Mouse (Mus musculus): Measurements from ENCODE around the gene Utp15.

The Utp15 gene

GRCm38 (mm10) chr13:98262636-98263457 lies at the start of gene Utp15, which contains the start of gene Ankra2:
TSS of gene Utp15 (minus strand) at chr13:98263041.
TSS of gene Ankra2 (plus strand) at chr13:98263074.
- DNase-seq (ENCODE audit: low read depth): peak; percentile 99

DNA sequence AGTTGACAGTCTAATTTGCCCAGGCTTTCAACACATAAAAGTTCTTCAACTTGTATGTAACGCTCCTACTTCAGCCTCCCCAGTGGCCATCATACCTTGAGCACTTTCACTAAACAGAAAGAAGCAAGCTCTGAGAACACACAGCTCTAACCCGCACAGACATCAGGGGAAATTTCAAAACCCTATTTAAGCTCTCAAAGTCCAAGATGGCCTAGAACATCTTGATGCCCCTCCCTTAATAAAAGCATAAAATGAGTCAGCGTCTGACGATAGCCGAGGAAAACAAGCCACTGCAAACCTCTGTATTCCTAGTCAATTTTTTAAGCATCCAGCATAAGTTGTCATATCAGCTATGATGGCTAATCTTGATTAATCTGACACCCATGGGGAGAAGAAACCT lies 48.8 kb upstream of the Utp15 start:
- no peak for DNase-seq (ENCODE audit: low read depth)

GRCm38 (mm10) chr13:98308724-98309123 lies 45.9 kb upstream of the Utp15 start:
- no peak for DNase-seq (ENCODE audit: low read depth)

- DNase-seq (ENCODE audit: low read depth): no peak
These were observed 45.2 kb upstream of the Utp15 start for GRCm38 (mm10) chr13:98308004-98308403.

DNA sequence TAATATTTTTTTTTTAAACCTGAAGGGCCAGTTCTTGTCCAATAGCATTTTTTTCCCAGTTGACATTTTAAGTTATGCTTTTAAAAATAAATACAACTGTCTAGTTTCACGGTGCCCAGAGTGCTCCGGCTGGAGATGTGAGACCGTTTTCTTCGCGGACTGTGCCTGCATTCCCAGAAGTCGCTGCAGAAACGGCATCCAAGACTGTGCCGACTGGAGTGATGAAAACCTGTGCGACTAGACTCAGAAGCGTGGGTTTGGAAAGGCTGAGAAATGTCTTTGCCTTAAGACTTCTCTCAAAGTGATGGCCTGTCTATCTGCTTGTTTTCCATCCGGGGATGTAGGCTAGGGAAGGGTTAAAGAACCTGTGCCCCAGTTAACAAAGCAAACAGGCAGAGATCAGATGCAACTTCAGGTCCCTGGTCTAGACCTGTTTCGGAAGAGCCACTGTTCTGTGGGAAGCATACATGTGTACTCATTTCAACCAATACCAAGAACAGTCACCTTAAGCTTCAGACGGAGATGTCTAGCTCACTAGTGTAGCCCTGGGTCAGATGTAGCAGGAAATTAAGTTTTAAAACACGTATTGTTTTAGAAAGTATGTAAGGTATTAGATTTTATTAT lies 44.1 kb upstream of the Utp15 start:
- no peak for DNase-seq (ENCODE audit: low read depth)

GRCm38 (mm10) chr13:98306393-98306792 lies 43.6 kb upstream of the Utp15 start:
- no peak for DNase-seq (ENCODE audit: low read depth)

DNA sequence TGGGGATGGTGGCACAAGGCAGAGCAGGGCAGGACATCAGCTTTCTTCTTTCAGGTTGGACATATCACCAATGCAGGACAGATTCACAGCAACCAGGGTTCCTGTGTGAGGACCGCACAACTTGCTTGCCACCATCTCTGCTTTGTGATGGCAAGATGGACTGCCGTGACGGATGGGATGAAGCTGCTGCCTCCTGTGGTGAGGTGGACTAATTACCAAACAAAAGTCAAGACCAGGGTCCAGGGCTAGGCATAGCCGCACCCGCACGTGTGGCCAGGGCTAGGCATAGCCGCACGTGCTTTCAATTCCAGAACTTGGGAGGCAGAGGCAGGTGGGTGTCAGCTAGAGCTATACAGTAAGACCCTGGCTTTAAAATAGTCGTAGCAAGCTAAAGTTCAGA lies 42.4 kb upstream of the Utp15 start:
- no peak for DNase-seq (ENCODE audit: low read depth)

DNA sequence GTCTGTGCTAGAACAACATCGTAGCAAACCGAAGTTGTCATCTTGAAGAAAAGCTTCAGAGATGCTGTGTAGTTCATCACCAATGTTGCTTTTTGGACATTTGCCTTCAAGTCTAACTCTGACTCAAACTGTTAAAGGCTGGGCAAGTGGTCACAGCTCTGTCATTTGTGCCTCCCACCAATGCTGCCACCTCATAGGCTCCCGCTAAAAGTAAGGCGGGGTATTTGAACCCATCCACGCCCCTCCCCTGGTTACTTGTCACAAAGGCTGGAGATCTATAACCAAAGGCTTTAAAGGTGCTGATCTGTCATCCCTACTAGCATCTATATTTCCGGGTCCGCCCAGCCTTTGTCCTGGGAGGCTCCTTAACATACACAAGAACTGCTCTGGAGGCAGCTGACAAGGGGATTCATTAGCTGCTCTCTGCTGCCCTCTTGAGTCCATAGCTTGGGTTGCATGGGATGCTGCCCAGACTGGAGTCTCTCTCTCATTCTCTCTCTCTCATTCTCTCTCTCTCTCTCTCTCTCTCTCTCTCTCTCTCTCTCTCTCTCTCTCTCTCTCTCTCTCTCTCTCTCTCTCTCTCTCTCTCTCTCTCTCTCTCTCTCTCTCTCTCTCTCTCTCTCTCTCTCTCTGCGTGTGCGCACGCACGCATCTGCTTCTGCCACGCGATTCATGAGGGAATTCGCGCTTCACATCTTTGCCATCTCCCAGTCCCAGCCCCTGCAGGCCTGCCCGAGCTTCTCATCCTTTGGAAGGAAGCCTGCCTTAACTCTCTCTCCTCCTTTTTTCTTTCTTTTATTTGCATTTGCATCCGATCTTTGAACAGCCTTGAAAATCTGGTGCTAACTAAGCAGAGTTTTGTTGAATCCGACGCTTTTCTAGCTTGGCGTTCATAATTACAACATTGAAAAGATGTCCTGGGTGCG lies 36.3 kb upstream of the Utp15 start:
- peak; percentile 85 for DNase-seq (ENCODE audit: low read depth)

DNA sequence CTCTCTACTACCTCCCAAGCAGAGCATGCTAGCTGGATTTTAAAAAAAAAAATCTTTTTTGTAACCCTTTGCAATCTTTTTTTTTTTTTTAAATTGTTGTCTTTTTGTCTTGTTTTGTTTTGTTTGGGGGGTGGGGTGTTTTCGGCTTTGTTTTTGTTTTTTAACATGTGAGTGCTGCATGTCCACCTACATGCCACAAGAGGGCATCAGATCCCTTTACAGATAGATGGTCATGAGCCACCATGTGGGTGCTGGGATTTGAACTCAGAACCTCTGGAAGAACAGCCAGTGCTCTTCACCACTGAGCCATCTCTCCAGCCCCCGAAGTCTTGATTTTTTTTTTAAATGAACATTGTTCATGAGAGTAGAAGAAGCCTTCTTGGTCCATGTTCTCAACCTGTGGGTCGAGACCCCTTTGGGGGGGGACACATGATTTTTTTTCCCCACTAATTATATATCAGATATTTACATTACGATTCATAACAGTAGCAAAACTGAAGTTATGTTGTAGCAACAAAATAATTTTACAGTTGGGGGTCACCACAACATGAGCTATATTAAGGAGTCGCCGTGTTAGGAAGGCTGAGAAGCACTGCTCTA lies 35.1 kb upstream of the Utp15 start:
- peak; percentile 31 for DNase-seq (ENCODE audit: low read depth)

DNA sequence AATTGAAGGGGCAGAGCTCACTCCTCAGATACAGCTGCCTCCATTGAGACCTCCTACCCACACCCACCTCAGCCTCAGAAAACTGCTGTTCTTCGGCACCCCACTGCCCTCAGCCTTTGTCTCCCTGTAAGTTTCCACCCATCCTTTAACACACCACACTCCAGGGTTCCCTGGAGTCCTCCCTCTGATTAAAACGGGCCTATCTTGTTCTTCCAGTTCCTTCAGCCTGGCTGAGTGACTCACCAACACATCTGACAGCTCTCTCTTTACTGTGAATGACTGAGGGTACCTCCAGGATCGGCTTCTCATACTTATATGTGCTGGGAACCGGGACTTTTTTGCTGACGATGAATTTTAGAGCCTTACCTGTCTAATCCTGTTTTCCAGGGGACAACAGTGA lies 33.2 kb upstream of the Utp15 start:
- DNase-seq (ENCODE audit: low read depth): no peak

GRCm38 (mm10) chr13:98291712-98292111 lies 28.9 kb upstream of the Utp15 start:
- no peak for DNase-seq (ENCODE audit: low read depth)

DNA sequence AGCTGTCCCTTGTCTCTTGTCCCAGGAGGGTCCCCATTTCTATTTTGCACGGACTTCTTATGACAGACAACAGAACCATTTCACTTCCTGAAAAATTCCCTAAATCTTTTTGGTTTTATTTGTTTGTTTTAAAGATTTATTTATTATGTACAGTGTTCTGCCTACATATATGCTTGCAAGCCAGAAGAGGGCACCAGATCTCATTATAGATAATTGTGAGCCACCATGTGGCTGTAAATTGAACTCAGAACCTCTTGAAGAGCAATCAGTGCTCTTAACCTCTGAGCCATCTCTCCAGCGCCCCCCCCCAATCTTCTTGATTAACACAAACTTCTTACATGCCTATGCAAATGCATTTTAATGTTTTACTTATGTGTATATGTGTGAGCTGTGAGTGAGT lies 27.9 kb upstream of the Utp15 start:
- peak; percentile 24 for DNase-seq (ENCODE audit: low read depth)

GRCm38 (mm10) chr13:98280990-98281650 lies 18.3 kb upstream of the Utp15 start:
- DNase-seq (ENCODE audit: low read depth): no peak

DNA sequence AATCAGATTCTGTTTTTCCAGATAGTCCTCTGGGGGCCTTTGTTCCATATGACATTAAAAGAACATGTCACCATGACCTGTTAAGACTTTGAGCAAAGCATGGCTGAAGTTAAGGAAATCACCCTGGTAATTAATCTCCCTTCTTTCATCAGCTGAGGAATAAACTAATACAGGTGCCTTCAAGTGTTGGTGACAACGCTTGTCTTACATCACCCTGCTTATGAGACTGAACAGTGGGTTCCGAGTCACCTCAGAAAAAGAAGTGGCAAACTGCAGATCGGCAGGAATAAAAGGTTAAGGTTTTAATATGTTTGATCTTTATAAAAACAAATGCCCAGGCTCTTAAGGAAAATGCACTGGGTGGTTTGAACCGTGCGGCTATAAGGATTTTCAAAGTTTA lies 16.8 kb upstream of the Utp15 start, which contains the start of gene Gm21976:
Gm21976 (plus strand) TSS at position 202 of the 400 bp plus-strand sequence.
- DNase-seq (ENCODE audit: low read depth): no peak

- DNase-seq (ENCODE audit: low read depth): peak; percentile 52
These were observed 14.7 kb upstream of the Utp15 start for GRCm38 (mm10) chr13:98277501-98277900.

DNA sequence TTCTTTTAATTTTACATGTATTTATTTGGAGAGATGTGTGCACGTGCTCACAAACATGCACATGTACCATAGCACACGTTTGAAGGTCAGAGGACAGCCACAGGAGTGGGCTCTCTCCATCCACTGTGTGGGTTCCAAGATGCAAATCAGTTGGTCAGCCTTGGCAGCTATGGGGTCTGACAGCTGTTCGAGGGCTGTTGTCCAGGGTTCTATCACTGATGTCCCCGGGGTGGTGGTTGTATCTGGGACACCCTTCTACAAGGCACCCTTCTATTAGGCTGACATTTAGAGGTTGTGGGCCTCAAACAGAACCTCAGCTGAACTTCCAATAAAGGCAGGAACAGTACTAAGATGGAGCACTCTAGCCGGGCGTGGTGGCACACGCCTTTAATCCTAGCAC lies 13.4 kb upstream of the Utp15 start:
- DNase-seq (ENCODE audit: low read depth): no peak

DNA sequence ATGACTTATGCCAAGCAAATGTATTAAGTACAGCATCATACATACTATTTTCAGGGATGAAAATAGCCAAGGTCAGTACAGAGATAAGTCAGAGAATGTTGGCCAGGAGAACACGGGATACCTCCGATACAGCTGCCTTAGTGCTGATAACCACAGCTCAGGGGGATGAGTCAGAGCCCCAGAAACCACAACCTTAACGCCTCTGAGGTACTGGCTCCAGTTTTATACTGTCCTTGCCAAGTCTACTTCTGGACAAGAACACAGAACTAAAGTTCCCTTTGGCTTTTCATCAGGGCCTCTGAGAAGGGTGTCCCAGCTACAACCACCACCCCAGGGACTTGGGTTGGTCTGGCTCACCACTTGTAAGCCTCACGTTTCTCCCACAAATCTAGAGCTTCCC lies 12.8 kb upstream of the Utp15 start:
- no peak for DNase-seq (ENCODE audit: low read depth)

- DNase-seq (ENCODE audit: low read depth): no peak
These were observed 11.2 kb upstream of the Utp15 start for GRCm38 (mm10) chr13:98274023-98274422.

DNA sequence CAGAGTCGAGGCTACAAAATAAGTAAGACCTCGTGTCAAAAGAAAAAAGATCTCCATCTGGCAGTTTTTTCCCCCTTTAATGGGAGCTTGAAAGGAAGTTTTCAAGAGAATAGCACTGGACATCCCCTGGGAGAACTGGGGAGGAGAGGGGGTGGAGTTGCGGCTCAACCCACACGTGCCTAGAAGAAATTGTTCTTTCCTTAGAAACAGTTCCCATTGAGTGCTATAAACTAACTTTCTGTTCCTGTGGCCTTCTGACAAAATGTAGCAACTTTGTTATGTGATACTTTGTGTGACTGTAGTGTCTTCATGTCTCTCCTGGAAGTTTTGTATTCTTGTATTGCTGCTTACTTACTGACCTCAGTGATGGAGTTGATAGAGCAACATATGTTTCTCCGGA lies 1.3 kb upstream of the Utp15 start:
- DNase-seq (ENCODE audit: low read depth): peak; percentile 20

GRCm38 (mm10) chr13:98263458-98263987 lies 682 bp upstream of the Utp15 start:
- no peak for DNase-seq (ENCODE audit: low read depth)

GRCm38 (mm10) chr13:98254921-98255320 lies 7.9 kb downstream of the Utp15 start:
- no peak for DNase-seq (ENCODE audit: low read depth)

Data from induced T-regulatory cell, adult 2 months (primary cell).